Mouse (Mus musculus): ENCODE measurements around the gene Skint5.
"Not testable (repeated sequence)": the region's sequence is repeated elsewhere in the genome, so short reads cannot be mapped to it uniquely, and the experiment has no call there.

The Skint5 gene

DNA sequence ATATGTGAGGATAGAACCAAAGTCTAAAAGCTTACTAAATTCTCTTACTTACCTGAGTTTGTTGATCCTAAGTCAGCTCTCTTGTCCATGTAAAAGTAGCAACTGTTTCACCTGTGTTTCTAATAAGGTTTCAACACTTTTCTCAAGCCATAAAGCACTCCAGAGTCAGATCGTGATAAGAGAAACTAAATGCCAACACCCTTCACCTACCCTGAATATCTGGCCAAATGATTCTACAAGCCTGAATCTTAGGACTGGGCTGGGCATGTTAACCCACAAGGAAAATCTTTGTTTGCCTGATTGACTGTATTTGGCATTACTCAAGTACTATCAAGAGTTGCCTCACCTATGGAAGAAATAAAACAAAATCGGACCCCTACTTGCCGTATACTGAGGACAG, at the start of gene Skint5:
Gene Skint5 (minus strand): TSS at position 101 of the 400 bp plus-strand sequence.
- no peak for DNase-seq (ENCODE audit: extremely low spot score)

DNA sequence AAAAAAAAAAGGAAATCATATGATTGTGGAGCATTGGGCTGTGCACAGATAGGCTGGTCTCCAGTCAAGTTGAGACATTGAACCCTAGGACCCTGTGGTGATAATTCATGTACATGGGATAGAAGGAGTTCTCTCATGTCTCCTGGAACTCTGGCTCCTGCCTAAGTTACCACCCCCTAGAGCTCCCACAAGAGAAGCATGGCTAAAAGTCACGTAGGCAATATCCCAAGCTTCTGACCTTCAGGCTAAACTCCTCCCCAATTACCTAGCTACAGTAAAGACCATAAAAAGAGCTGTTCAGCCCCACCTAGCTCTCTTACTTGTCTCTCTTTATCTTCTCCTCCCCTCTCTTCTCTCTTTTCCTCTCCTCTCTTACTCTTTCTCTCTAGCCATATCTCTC, 42.0 kb downstream of the Skint5 start:
- no peak for DNase-seq (ENCODE audit: extremely low spot score)

DNA sequence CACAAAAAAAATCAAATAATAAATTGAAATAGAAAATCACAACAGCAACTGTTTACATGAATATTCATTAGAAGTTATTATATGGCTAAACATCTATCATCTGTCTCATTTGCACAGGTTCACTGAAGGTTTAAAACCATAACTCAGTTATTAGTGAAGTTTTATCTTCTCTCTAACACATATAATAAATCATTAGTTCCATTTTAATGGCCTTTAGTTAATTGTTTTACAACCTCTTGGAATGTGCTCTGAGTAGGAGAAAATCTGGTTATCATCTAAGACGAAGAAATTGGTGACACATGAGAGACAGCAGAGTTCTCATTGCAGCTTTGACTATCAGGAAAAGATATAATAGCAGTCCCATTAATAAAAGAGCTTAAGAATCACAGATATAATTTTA, 235.1 kb downstream of the Skint5 start:
- no peak for DNase-seq (ENCODE audit: extremely low spot score)

DNA sequence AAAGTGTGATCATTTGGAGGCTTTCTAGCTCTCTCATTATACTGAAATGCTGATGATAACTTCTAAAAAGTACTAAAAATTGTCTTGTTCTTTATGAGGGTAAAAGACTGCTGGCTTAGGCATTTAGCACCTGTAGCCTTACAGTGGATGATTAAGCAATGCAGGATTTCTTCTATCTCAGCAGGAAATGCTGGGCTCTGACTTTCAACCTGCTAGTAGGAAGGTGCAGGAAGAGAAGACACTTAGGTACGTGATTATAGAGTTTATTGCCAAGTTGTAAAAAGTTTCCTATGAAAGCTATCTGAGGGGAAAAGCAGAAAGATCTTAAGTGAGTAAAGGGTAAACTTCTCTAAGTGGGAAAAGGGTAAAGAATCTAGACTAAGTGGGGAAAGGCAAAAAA, 235.6 kb downstream of the Skint5 start:
- no peak for DNase-seq (ENCODE audit: extremely low spot score)

DNA sequence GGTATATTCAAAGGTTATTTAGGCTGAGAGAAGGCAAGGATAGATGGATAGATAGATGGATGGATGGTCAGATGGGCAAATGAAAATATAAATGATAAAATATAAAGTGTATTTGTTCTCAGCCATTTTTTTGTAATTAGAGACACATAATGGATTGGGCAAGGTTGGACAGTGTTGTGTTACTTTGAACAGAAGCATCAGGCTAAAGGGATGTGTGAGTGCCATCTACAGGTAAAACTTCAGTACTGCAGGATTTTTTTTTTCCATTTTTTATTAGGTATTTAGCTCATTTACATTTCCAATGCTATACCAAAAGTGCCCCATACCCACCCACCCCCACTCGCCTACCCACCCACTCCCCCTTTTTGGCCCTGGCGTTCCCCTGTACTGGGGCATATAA, 551.1 kb downstream of the Skint5 start:
- not testable (repeated sequence) for DNase-seq (ENCODE audit: extremely low spot score)
